Mouse (Mus musculus) brain, embryonic 14.5 days (tissue): ENCODE results near the gene Ctps. TPM values are rescaled to one million over a fixed set of nuclear protein-coding genes. Genes with fewer than 3 reads are reported as not detected.

Experiments used
- DNase-seq: peaks from one replicate; pipeline ENCODE4 v3.0.0-alpha.2; 2011; ENCODE audit warnings: low read depth
- CTCF ChIP-seq: fragments of 200-500 bp; IDR thresholded peaks from 2 replicates; pipeline ENCODE4 v1.5.1; 2012; ENCODE audit warnings: inconsistent platforms, mild to moderate bottlenecking, moderate library complexity, borderline replicate concordance; ENCODE audit not compliant: insufficient read depth, insufficient read length; ENCODE audit errors: extremely low read depth
- POLR2A ChIP-seq: fragments of 200-500 bp; IDR thresholded peaks from 2 replicates; pipeline ENCODE4 v1.6.1; 2012; ENCODE audit warnings: mild to moderate bottlenecking, inconsistent platforms, borderline replicate concordance; ENCODE audit not compliant: poor library complexity, insufficient read depth, insufficient read length, severe bottlenecking; ENCODE audit errors: extremely low read depth
- polyA plus RNA-seq: library from polyadenylated mRNA; depleted of rRNA; stranded (reverse); fragments of >200 nt; gene quantifications from 2 replicates; pipeline ENCODE4 v1.2.3, GENCODE M21; 2012; rRNA removed

Gene Ctps
- polyA plus RNA-seq, 1 experiment = 46.7 TPM

DNA sequence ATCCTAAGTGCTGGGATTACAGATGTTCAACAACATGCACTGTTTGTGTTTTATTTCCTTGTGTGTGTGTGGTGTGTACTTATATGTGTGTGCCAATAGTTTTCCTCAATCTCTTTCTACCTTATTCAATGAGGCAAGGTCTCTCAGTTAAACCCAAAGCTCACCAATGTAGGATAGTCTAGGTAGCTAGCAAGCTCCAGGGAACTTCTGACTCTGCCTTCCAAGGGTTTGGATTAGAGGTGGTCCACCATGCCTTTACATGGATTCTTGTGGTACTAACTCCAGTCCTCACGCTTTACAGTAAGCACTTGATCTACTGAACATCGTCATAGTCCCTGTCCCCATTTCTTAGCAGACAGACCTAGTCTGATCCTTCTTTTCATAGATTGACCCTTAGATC lies 55.7 kb downstream of the Ctps start:
- DNase-seq = no peak
- TF ChIP-seq POLR2A (no peak), CTCF (no peak)

- no peak for TF ChIP-seq CTCF
- TF ChIP-seq POLR2A = no peak
- DNase-seq = no peak
Measured at GRCm38 (mm10) chr4:120511203-120511602, 58.9 kb downstream of the Ctps start.

DNA sequence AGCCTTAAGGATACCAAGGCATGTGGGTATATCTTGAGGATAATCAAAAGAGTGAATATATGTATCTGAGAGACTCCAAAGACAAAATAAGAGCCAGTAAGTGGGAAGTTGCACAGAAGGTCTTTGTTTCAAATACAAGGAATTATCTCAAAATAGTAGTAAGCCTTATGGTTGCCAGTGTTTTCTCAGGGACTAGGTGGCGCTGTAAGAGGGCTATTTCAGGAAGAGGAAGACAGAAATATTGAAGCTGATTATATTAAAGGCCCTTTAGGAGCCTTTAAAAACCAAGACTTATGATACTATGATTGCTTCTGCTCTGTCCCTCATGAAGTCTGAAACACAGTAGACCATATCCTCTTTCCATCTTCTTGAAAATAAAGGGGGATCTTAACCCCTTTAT lies 63.1 kb downstream of the Ctps start:
- no peak for DNase-seq
- TF ChIP-seq CTCF = no peak
- no peak for TF ChIP-seq POLR2A

Other genes starting within 250 kb of the Ctps start
- 94.9 and 123 TPM in 2 replicates for gene Scmh1, start 165.0 kb downstream of the Ctps start, polyA plus RNA-seq
- 0.10 and 0.18 TPM in 2 replicates for gene Slfnl1, start 38.0 kb downstream of the Ctps start, polyA plus RNA-seq
- not detected in 2 replicates for gene Gm8439, start 18.5 kb upstream of the Ctps start, polyA plus RNA-seq
- 0.90 and 0.97 TPM in 2 replicates for gene Cited4, start 96.3 kb upstream of the Ctps start, polyA plus RNA-seq
- 10.9 and 11.8 TPM in 2 replicates for gene Kcnq4, start 178.3 kb upstream of the Ctps start, polyA plus RNA-seq